Mouse (Mus musculus): ENCODE measurements at regions not wholly inside any gene's neighbourhood (a gene's known extent, or its start where the extent isn't known, plus 50 kb on each side); places are given as distances from the start of the nearest gene placed in this dataset.

DNA sequence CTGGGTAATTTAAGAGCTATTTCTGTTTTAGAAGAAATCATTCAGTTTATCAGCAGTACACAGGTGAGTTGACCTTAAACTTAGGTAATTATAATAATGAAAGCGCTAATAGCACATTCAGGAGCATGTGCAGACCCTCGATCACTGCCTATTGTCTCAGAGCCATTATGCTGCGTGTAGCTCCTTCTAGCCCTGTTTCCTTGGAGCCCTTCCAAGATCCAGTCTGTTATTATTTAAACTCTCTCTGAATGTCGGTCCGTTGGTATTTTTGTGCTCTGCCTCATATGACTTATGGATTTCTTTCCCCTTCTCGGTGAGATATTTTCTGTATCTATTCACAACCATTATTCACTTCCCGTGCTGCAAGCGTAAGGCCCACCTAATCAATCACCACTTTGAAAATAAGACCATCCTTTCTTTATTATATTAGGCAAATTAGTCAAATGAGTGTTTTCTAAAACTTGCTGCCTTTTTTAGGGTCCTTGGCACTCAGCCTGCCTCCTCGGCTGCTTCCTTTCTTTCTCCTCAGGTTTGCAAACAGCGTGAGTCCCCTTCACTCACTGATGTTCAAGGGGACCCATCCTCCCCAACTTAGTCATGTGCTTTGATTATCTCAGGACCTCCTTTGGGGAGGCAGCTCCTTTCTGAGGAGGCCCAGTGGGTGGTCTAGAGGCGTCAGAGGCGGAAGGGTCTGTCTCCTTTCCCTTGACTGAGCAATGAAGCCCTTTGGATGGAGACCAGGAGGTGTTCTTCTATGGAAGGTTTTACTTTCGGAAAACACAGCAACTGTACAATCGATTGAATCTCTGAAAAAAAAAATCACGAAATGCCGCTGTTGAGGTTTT lies 152.9 kb downstream of the Cdca7 start:
- TF ChIP-seq POLR2A (IDR thresholded peaks at IDR 0.05; ENCODE audit: low read depth, low read length) = no peak
- TF ChIP-seq CTCF (IDR thresholded peaks at IDR 0.05; ENCODE audit: borderline replicate concordance, insufficient read depth, low read length) = no peak

All from embryonic fibroblast, embryonic 13.5 days (primary cell).